Mouse (Mus musculus) brain, adult 10 weeks (tissue): Measurements from ENCODE around the gene Arl14. TPM values are rescaled to one million over a fixed set of nuclear protein-coding genes. Genes with fewer than 3 reads are reported as not detected.

Source experiments
- polyA plus RNA-seq: library from polyadenylated mRNA; stranded (reverse); fragments of 350-450 nt; fragmentation: Illumina TruSeq; extraction: RNeasy Lipid Tissue Mini Kit (QIAGEN cat#74804); gene quantifications from one replicate; pipeline ENCODE4 v1.2.3, GENCODE M21; 2015; ENCODE audit warnings: low read depth, low replicate concordance

Gene Arl14
- not detected for polyA plus RNA-seq

DNA sequence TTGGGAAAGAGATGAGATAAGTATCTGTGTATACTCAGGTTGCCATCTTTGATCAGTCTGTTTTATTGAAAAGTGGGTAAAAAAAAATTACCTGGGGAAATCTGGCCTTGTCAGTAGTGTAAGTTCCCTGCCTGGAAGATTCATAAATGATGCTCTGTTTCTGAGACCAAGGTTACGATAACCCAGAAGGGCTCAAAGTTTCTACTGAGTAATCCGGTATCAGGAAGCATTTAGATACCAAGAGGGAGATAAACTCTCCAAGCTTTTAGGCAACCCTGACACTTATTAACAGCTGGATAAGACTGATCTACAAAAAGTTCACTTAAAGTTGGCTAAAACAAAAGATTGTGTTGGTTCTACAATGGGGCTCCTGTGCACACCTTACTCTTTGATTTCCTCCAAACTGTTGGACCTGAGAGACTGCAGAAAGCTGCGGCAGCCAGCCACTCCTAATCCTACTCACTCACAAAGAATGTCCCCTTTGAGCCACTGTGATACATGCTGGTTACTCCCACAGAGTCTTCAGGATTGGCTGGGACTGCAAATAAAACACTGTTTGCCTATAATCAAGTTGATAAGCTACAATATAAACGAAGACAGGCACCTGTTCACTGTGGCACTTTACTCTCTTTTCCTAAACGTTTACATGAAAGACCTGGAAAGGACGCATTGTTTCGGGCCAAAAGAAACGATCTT is at the start of gene Arl14:
Arl14 (plus strand) TSS at position 614 of the 696 bp plus-strand sequence.

Other genes starting within 250 kb of the Arl14 start
- gene Ift80, start 217.8 kb upstream of the Arl14 start, polyA plus RNA-seq = 18.9 TPM
- 4.8 TPM for gene Smc4, start 217.7 kb upstream of the Arl14 start, polyA plus RNA-seq
- 22.1 TPM for gene Trim59, start 177.7 kb upstream of the Arl14 start, polyA plus RNA-seq
- gene Kpna4, start 95.3 kb upstream of the Arl14 start, polyA plus RNA-seq = 60.3 TPM
- gene Ppm1l, start 94.4 kb downstream of the Arl14 start, polyA plus RNA-seq = 45.7 TPM